Mouse (Mus musculus) cortical plate, adult 2 months (tissue): ENCODE data around the gene Nr4a1.

Experiments
- CTCF ChIP-seq: fragments of 200-500 bp; IDR thresholded peaks from 2 replicates; pipeline ENCODE4 v1.5.1; 2011; ENCODE audit warnings: mild to moderate bottlenecking, control low read depth, low read length; ENCODE audit not compliant: insufficient read depth; ENCODE audit errors: extremely low read depth
- POLR2A ChIP-seq: fragments of 200-500 bp; IDR thresholded peaks from 2 replicates; pipeline ENCODE4 v1.6.1; 2011; ENCODE audit warnings: mild to moderate bottlenecking, low read length, control low read depth; ENCODE audit not compliant: insufficient read depth; ENCODE audit errors: extremely low read depth

- TF ChIP-seq CTCF (no peak), POLR2A (no peak)
Measured at GRCm38 (mm10) chr15:101223596-101223995, 30.5 kb upstream of the Nr4a1 start.
